Mouse (Mus musculus) liver, embryonic 11.5 days (tissue): ENCODE data around the gene Lst1. TPM values are rescaled to one million over a fixed set of nuclear protein-coding genes. Genes with fewer than 3 reads are reported as not detected.
A peak's percentile ranks its signal among the peaks of the same experiment; 100 is the strongest.

Experiments used
- ATAC-seq: fragments of 200-750 bp; cut with Nextera tagmentation; replicated peaks from 2 replicates; pipeline ENCODE4 v1.8.0; 2017; ENCODE audit warnings: moderate number of reproducible peaks, mild to moderate bottlenecking, moderate TSS enrichment, moderate library complexity; ENCODE audit not compliant: low FRiP score
- DNase-seq: peaks from one replicate; pipeline ENCODE4 v3.0.0-alpha.2; 2017; ENCODE audit warnings: low spot score
- H3K27ac ChIP-seq: fragments of 300-500 bp; sonication (generic); 2 replicates; pipeline ENCODE4 v1.5.1; 2014; ENCODE audit warnings: mild to moderate bottlenecking, low read depth, low read length, control low read depth
- H3K27me3 ChIP-seq: fragments of 300-500 bp; sonication (generic); replicated peaks from 2 replicates; pipeline ENCODE4 v1.6.1; 2014; ENCODE audit warnings: low read length, mixed read lengths; ENCODE audit not compliant: control insufficient read depth, insufficient read depth
- H3K36me3 ChIP-seq: fragments of 300-500 bp; sonication (generic); 2 replicates; pipeline ENCODE4 v1.6.1; 2014; ENCODE audit warnings: mild to moderate bottlenecking, low read length, moderate library complexity, mixed read lengths; ENCODE audit not compliant: control insufficient read depth, insufficient read depth
- H3K4me1 ChIP-seq: fragments of 300-500 bp; sonication (generic); replicated peaks from 2 replicates; pipeline ENCODE4 v1.6.1; 2014; ENCODE audit warnings: low read length, mixed read lengths; ENCODE audit not compliant: control insufficient read depth, insufficient read depth
- H3K4me2 ChIP-seq: fragments of 300-500 bp; sonication (generic); 2 replicates; pipeline ENCODE4 v1.6.1; 2014; ENCODE audit warnings: mild to moderate bottlenecking, control low read depth, moderate library complexity
- H3K4me3 ChIP-seq: fragments of 300-500 bp; sonication (generic); 2 replicates; pipeline ENCODE4 v1.5.1; 2014; ENCODE audit warnings: low read depth, low read length, control low read depth
- H3K9ac ChIP-seq: fragments of 300-500 bp; sonication (generic); 2 replicates; pipeline ENCODE4 v1.6.1; 2014; ENCODE audit warnings: low read depth, low read length, control low read depth
- H3K9me3 ChIP-seq: fragments of 300-500 bp; sonication (generic); 2 replicates; pipeline ENCODE4 v1.6.1; 2016; ENCODE audit warnings: low read length, inconsistent platforms, mixed read lengths; ENCODE audit not compliant: control insufficient read depth
- WGBS: fragments of 180-500 bp; shearing (Covaris S2); extraction: QIAGEN DNeasy Blood & Tissue Kit; methylation state at CpG from one replicate; pipeline ENCODE4 v1.1.7; 2014; 5-methylcytosine and 5-hydroxymethylcytosine counted together
- polyA plus RNA-seq: library from polyadenylated mRNA; unstranded; fragments of >200 nt; fragmentation: Nextera tagmentation; extraction: Ambion mirVana; gene quantifications from 2 replicates; pipeline ENCODE4 v1.2.1, GENCODE M21; 2014

Lst1 gene
- polyA plus RNA-seq, 1 experiment from 2014 or later = 28.1 TPM

DNA sequence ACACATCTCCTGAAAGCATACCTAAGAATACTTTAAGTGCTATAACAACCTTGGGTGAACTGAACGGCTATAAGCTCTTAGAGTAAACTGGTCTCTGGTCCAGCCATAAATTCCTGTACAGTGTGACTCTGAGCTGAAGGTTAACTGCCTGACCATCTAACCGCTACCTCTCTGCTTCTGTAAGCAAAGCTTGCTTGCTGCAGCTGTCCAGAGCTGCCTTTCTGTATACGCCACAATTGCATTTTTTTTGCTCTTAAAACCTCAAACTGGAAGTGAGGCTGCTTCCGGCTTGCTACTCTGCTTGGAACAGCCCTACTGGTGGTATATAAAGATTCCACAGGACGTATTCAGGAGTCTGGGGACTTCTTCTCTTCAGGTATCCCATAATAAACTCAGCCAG is 44.4 kb upstream of the Lst1 start:
- ATAC-seq = no peak
- peak overlapping the region; percentile 25; the same call in 1 of the 2 replicates for H3K27ac ChIP-seq

DNA sequence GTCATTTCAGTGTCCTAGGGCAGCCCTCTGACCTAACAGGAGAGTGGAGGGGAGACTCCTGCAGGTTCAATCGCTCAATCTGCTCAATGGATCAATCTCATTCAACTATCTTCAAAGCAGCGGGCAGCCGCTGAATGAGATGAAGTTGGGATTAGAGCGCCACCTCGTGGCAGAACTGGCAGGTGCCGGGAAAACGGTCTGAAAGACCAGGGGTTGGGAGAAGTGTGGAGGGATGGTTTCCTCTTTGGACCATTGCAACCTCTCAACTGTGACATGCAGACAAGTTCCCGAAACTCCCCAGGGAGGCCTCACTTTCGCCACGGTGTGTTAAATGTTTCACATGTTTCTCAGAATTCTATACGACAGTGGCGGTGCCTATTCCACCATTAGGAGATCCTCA is 43.8 kb upstream of the Lst1 start:
- H3K9ac ChIP-seq = 0 out of 2 replicates have a peak overlapping the region, but pooled peaks have one; percentile 25
- peak overlapping the region; percentile 12; the same call in 1 of the 2 replicates for H3K4me3 ChIP-seq
- H3K27ac ChIP-seq = 0 out of 2 replicates have a peak overlapping the region, but pooled peaks have one; percentile 25
- H3K27me3 ChIP-seq = no peaks in the 10 kb centered on the region
- H3K4me1 ChIP-seq = peaks cover 20% of the 10 kb centered on the region
- H3K9me3 ChIP-seq = no peaks in the 10 kb centered on the region
- 10% methylated on average over 12 of the region's 12 CpGs for WGBS
- H3K4me2 ChIP-seq = peak overlapping the region; percentile 79
- H3K36me3 ChIP-seq = peaks cover 19% of the 10 kb centered on the region; the same call in 1 of the 2 replicates
- no peak for ATAC-seq
- peak; percentile 81 for DNase-seq

More for the DNA sequence above, 44.4 kb upstream of the Lst1 start:
- Histone ChIP-seq H3K4me2 (peak overlapping the region; percentile 79), H3K9ac (0 out of 2 replicates have a peak overlapping the region, but pooled peaks have one; percentile 25), H3K9me3 (no peaks in the 10 kb centered on the region), H3K4me3 (peak overlapping the region; percentile 12; the same call in 1 of the 2 replicates), H3K4me1 (peaks cover 20% of the 10 kb centered on the region), H3K27me3 (no peaks in the 10 kb centered on the region), H3K36me3 (peaks cover 19% of the 10 kb centered on the region; the same call in 1 of the 2 replicates)
- DNase-seq = no peak
- 84% methylated on average over 5 of the region's 5 CpGs for WGBS

- DNase-seq = no peak
- no peak overlapping the region for H3K4me3 ChIP-seq
- no peak overlapping the region for H3K27ac ChIP-seq
- no peaks in the 10 kb centered on the region for H3K9me3 ChIP-seq
- H3K27me3 ChIP-seq = no peaks in the 10 kb centered on the region
- no peak for ATAC-seq
- H3K36me3 ChIP-seq = peaks cover 19% of the 10 kb centered on the region; the same call in 1 of the 2 replicates
- H3K4me2 ChIP-seq = no peak overlapping the region
- H3K9ac ChIP-seq = no peak overlapping the region
- peaks cover 15% of the 10 kb centered on the region for H3K4me1 ChIP-seq
- WGBS = 91% methylated on average over 10 of the region's 10 CpGs
Measured at GRCm38 (mm10) chr17:35231022-35231421, 42.8 kb upstream of the Lst1 start.

DNA sequence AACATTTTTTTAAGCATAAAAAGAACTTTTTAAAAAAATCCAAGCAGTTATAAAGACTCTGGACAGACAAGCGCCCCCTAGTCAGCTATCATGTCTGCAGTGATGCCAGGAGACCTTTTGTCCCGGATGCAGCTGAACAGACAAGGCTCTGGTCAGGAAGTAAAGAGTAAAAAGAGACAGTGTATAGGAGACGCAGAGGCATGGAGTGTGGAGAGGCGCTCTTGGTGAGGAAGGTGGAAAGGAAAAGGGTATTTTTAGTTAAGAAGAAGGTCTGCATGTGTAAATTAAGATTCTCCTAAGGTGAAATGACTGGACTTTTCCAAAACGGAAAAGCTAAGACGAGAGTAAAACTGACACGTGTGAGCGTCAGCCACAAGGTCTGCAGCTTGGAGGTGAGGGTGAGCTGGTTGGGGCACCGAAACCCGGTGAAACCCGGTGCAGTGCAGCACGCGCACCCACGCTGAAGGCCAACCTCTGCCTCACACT is 38.4 kb upstream of the Lst1 start:
- Histone ChIP-seq H3K27me3 (no peaks in the 10 kb centered on the region), H3K27ac (no peak overlapping the region), H3K9ac (no peak overlapping the region), H3K4me1 (peaks cover 4% of the 10 kb centered on the region; the same call in 1 of the 2 replicates), H3K4me2 (no peak overlapping the region), H3K9me3 (no peaks in the 10 kb centered on the region), H3K4me3 (no peak overlapping the region), H3K36me3 (peaks cover 19% of the 10 kb centered on the region; the same call in 1 of the 2 replicates)
- ATAC-seq = no peak
- DNase-seq = no peak
- 78% methylated on average over 14 of the region's 14 CpGs for WGBS

DNA sequence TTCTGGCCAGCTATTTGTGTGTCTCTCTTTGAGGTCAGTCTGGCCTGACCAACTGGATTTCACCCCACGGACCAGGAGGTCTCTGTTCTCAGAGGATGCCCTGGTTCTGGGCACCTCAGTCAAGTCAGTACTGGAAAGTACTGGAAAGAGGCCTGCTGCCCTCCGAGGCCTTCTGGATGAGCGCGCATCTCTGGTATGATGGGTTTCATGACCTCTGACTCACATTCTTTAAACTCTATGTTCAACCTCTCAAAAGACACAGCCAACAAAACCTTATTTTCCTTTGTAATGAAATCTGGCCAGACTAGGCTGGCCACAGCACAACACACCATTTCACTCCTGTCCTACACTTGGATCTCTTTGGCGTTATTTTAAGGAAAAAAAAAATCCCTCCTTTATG is 37.2 kb upstream of the Lst1 start:
- 91% methylated on average over 5 of the region's 5 CpGs for WGBS
- Histone ChIP-seq H3K9ac (no peak overlapping the region), H3K4me1 (peaks cover 8% of the 10 kb centered on the region), H3K27ac (no peak overlapping the region), H3K9me3 (no peaks in the 10 kb centered on the region), H3K4me2 (no peak overlapping the region), H3K4me3 (no peak overlapping the region), H3K36me3 (peaks cover 19% of the 10 kb centered on the region; the same call in 1 of the 2 replicates), H3K27me3 (no peaks in the 10 kb centered on the region)
- ATAC-seq (no peak), DNase-seq (no peak)

DNA sequence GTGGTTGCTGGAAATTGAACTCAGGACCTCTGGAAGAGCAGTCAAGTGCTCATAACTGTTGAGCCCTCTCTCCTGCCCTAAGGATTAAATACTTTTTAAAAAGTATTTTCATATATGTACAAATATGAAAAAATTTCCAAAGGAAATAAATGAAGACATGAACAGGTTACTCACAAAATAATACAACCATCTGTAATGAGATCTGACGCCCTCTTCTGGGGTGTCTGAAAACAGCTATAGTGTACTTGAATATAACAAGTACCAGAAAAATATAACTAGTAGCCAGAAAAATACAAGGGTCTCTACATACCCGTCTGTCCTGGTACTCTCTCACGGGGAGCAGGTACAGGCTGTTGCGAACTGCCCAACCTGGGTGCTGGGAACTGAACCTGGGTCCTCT is 36.4 kb upstream of the Lst1 start:
- no peak overlapping the region for H3K4me2 ChIP-seq
- DNase-seq = no peak
- no peak overlapping the region for H3K27ac ChIP-seq
- H3K9me3 ChIP-seq = no peaks in the 10 kb centered on the region
- H3K4me1 ChIP-seq = peaks cover 11% of the 10 kb centered on the region
- WGBS = 89% methylated on average over 4 of the region's 4 CpGs
- no peaks in the 10 kb centered on the region for H3K27me3 ChIP-seq
- no peak for ATAC-seq
- H3K4me3 ChIP-seq = no peak overlapping the region
- H3K9ac ChIP-seq = no peak overlapping the region
- peaks cover 23% of the 10 kb centered on the region; the same call in 1 of the 2 replicates for H3K36me3 ChIP-seq

DNA sequence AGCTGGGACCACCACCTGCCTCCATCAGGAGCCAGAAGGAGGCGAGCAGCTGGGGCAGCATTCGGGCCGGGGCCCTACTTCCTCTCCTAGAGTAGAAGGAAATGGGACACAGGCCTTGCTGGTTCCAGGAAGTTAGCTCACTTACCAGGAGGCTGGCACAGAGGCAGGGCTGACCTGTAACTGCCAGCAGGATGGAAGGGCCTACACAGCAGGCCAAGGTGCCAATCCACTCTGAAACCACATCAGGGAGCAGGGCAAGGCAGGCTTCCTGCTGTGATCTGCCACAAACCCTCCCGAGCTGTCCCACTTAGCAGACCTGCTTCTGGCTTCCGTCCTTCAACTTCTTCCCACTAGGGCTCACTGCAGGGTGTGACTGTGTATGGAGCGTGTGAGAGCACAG is 34.1 kb upstream of the Lst1 start:
- Histone ChIP-seq H3K36me3 (peaks cover 20% of the 10 kb centered on the region; the same call in 1 of the 2 replicates), H3K27ac (0 out of 2 replicates have a peak overlapping the region, but pooled peaks have one; percentile 22), H3K4me1 (peaks cover 11% of the 10 kb centered on the region), H3K4me3 (no peak overlapping the region), H3K9me3 (no peaks in the 10 kb centered on the region), H3K4me2 (no peak overlapping the region), H3K9ac (no peak overlapping the region), H3K27me3 (no peaks in the 10 kb centered on the region)
- ATAC-seq (no peak), DNase-seq (no peak)
- 62% methylated on average over 6 of the region's 6 CpGs for WGBS

GRCm38 (mm10) chr17:35220156-35220952 is 32.1 kb upstream of the Lst1 start, which contains the start of gene Gm16181:
TSS of gene Gm16181 (plus strand) at chr17:35220834.
- 72% methylated on average over 28 of the region's 28 CpGs for WGBS
- H3K4me1 ChIP-seq = peaks cover 11% of the 10 kb centered on the region
- DNase-seq = no peak
- H3K36me3 ChIP-seq = peaks cover 19% of the 10 kb centered on the region; the same call in 1 of the 2 replicates
- H3K27me3 ChIP-seq = no peaks in the 10 kb centered on the region
- no peak within 1 kb of the TSS for H3K4me3 ChIP-seq
- H3K9ac ChIP-seq = no peak within 1 kb of the TSS
- no peak for ATAC-seq
- no peaks in the 10 kb centered on the region for H3K9me3 ChIP-seq
- no peak within 1 kb of the TSS for H3K4me2 ChIP-seq
- peak within 1 kb of the TSS; percentile 32; the same call in 1 of the 2 replicates for H3K27ac ChIP-seq
